Mouse (Mus musculus): Measurements from ENCODE around the gene Ccdc103. TPM values are rescaled to one million over a fixed set of nuclear protein-coding genes. Genes with fewer than 3 reads are reported as not detected.

The Ccdc103 gene
- polyA plus RNA-seq (2014; fragmentation: Nextera tagmentation; extraction: Ambion mirVana), result 2.2 and 2.8 TPM in 2 replicates

GRCm38 (mm10) chr11:102880585-102881313 lies at the start of gene Ccdc103, which contains the start of gene Eftud2:
TSS of gene Ccdc103 (plus strand) at chr11:102881204.
TSS of gene Eftud2 (minus strand) at chr11:102880985.
- no peaks in the 10 kb centered on the region for H3K9me3 ChIP-seq (ENCODE audit: control insufficient read depth, low read length)
- H3K27me3 ChIP-seq (ENCODE audit: control insufficient read depth, insufficient read depth, low read length), result 0 out of 2 replicates have a peak, but pooled peaks cover 5% of the 10 kb centered on the region
- H3K9ac ChIP-seq, result peak within 1 kb of the TSS; percentile 77
- DNase-seq (ENCODE audit: low spot score), result peak; percentile 95
- peak within 1 kb of the TSS; percentile 82 for H3K27ac ChIP-seq
- H3K4me1 ChIP-seq (replicated peaks; ENCODE audit: control insufficient read depth, insufficient read depth, low read length), result peaks cover 16% of the 10 kb centered on the region
- WGBS, result under 1% methylated on average over 62 of the region's 62 CpGs
- H3K36me3 ChIP-seq (replicated peaks; ENCODE audit: control insufficient read depth, insufficient read depth), result peaks cover 17% of the 10 kb centered on the region
- H3K4me2 ChIP-seq (replicated peaks), result peak within 1 kb of the TSS; percentile 74
- peak within 1 kb of the TSS; percentile 60 for H3K4me3 ChIP-seq (replicated peaks; ENCODE audit: low read length)
- ATAC-seq (ENCODE audit: low FRiP score), result peak; percentile 93

- H3K4me2 ChIP-seq (replicated peaks), result no peak overlapping the region
- peaks cover 16% of the 10 kb centered on the region for H3K36me3 ChIP-seq (replicated peaks; ENCODE audit: control insufficient read depth, insufficient read depth)
- no peaks in the 10 kb centered on the region for H3K27me3 ChIP-seq (ENCODE audit: control insufficient read depth, insufficient read depth, low read length)
- ATAC-seq (ENCODE audit: low FRiP score), result no peak
- H3K27ac ChIP-seq, result no peak overlapping the region
- no peak for DNase-seq (ENCODE audit: low spot score)
- no peak overlapping the region for H3K9ac ChIP-seq
- no peaks in the 10 kb centered on the region for H3K9me3 ChIP-seq (ENCODE audit: control insufficient read depth, low read length)
- no peak overlapping the region for H3K4me3 ChIP-seq (replicated peaks; ENCODE audit: low read length)
- no peaks in the 10 kb centered on the region for H3K4me1 ChIP-seq (replicated peaks; ENCODE audit: control insufficient read depth, insufficient read depth, low read length)
- 69% methylated on average over 18 of the region's 18 CpGs for WGBS
Observed at GRCm38 (mm10) chr11:102832700-102833297, 48.2 kb upstream of the Ccdc103 start.

- peaks cover 30% of the 10 kb centered on the region for H3K36me3 ChIP-seq (replicated peaks; ENCODE audit: control insufficient read depth, insufficient read depth)
- DNase-seq (ENCODE audit: low spot score) (no peak), ATAC-seq (ENCODE audit: low FRiP score) (no peak)
- WGBS, result 76% methylated on average over 10 of the region's 10 CpGs
- H3K4me1 ChIP-seq (replicated peaks; ENCODE audit: control insufficient read depth, insufficient read depth, low read length), result no peaks in the 10 kb centered on the region
- no peak overlapping the region for H3K4me2 ChIP-seq (replicated peaks)
- H3K4me3 ChIP-seq (replicated peaks; ENCODE audit: low read length), result no peak overlapping the region
- H3K27me3 ChIP-seq (ENCODE audit: control insufficient read depth, insufficient read depth, low read length), result no peaks in the 10 kb centered on the region
- no peak overlapping the region for H3K27ac ChIP-seq
- no peak overlapping the region for H3K9ac ChIP-seq
- no peaks in the 10 kb centered on the region for H3K9me3 ChIP-seq (ENCODE audit: control insufficient read depth, low read length)
Observed at GRCm38 (mm10) chr11:102834219-102834618, 46.8 kb upstream of the Ccdc103 start.

- DNase-seq (ENCODE audit: low spot score), result no peak
- Histone ChIP-seq H3K9me3 (ENCODE audit: control insufficient read depth, low read length) (no peaks in the 10 kb centered on the region), H3K36me3 (replicated peaks; ENCODE audit: control insufficient read depth, insufficient read depth) (peaks cover 44% of the 10 kb centered on the region), H3K4me2 (replicated peaks) (no peak within 1 kb of the TSS), H3K4me1 (replicated peaks; ENCODE audit: control insufficient read depth, insufficient read depth, low read length) (no peaks in the 10 kb centered on the region), H3K27me3 (ENCODE audit: control insufficient read depth, insufficient read depth, low read length) (no peaks in the 10 kb centered on the region), H3K4me3 (replicated peaks; ENCODE audit: low read length) (no peak within 1 kb of the TSS), H3K9ac (no peak within 1 kb of the TSS), H3K27ac (no peak within 1 kb of the TSS)
- no peak for ATAC-seq (ENCODE audit: low FRiP score)
- 76% methylated on average over 4 of the region's 4 CpGs for WGBS
Observed at GRCm38 (mm10) chr11:102835549-102835948, 45.5 kb upstream of the Ccdc103 start, which contains the start of gene Higd1b. TSS of gene Higd1b (plus strand) at chr11:102835849.

DNA sequence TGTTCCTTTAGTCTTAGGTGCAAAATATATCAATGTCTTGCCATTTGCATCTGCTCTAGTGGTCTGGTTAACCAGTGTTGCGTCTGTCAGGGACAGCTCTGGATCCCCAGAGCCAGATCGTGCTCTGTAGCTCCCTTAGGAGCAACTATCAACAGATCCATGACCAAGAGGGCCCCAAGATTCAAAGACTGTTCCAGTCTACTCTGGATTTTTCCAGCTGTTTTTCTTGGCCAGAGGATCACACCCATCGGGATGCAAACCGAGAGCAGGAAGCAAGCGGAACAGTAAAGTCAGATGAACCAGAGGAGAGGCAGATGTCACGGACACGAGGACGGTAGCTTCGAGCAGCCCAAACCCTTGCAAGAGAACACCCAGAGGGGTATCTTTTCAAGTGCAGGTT lies 44.9 kb upstream of the Ccdc103 start:
- Histone ChIP-seq H3K36me3 (replicated peaks; ENCODE audit: control insufficient read depth, insufficient read depth) (peaks cover 50% of the 10 kb centered on the region), H3K4me3 (replicated peaks; ENCODE audit: low read length) (no peak overlapping the region), H3K4me1 (replicated peaks; ENCODE audit: control insufficient read depth, insufficient read depth, low read length) (no peaks in the 10 kb centered on the region), H3K27me3 (ENCODE audit: control insufficient read depth, insufficient read depth, low read length) (no peaks in the 10 kb centered on the region), H3K9me3 (ENCODE audit: control insufficient read depth, low read length) (no peaks in the 10 kb centered on the region), H3K9ac (no peak overlapping the region), H3K27ac (no peak overlapping the region), H3K4me2 (replicated peaks) (no peak overlapping the region)
- no peak for ATAC-seq (ENCODE audit: low FRiP score)
- 90% methylated on average over 9 of the region's 9 CpGs for WGBS
- no peak for DNase-seq (ENCODE audit: low spot score)

- 100% methylated on average over 1 of the region's 1 CpGs for WGBS
- H3K9ac ChIP-seq, result no peak overlapping the region
Observed at GRCm38 (mm10) chr11:102837385-102837784, 43.6 kb upstream of the Ccdc103 start.

GRCm38 (mm10) chr11:102838126-102838525 lies 42.9 kb upstream of the Ccdc103 start:
- ATAC-seq (ENCODE audit: low FRiP score) (no peak), DNase-seq (ENCODE audit: low spot score) (no peak)
- Histone ChIP-seq H3K36me3 (replicated peaks; ENCODE audit: control insufficient read depth, insufficient read depth) (peaks cover 68% of the 10 kb centered on the region), H3K4me2 (replicated peaks) (no peak overlapping the region), H3K9ac (no peak overlapping the region), H3K4me3 (replicated peaks; ENCODE audit: low read length) (no peak overlapping the region), H3K4me1 (replicated peaks; ENCODE audit: control insufficient read depth, insufficient read depth, low read length) (no peaks in the 10 kb centered on the region), H3K27ac (no peak overlapping the region), H3K9me3 (ENCODE audit: control insufficient read depth, low read length) (no peaks in the 10 kb centered on the region), H3K27me3 (ENCODE audit: control insufficient read depth, insufficient read depth, low read length) (no peaks in the 10 kb centered on the region)
- WGBS, result 75% methylated on average over 2 of the region's 2 CpGs

More at GRCm38 (mm10) chr11:102837385-102837784, 43.6 kb upstream of the Ccdc103 start:
- H3K4me2 ChIP-seq (replicated peaks), result no peak overlapping the region
- peaks cover 60% of the 10 kb centered on the region for H3K36me3 ChIP-seq (replicated peaks; ENCODE audit: control insufficient read depth, insufficient read depth)
- no peak overlapping the region for H3K4me3 ChIP-seq (replicated peaks; ENCODE audit: low read length)
- no peaks in the 10 kb centered on the region for H3K4me1 ChIP-seq (replicated peaks; ENCODE audit: control insufficient read depth, insufficient read depth, low read length)
- no peak for ATAC-seq (ENCODE audit: low FRiP score)
- no peak for DNase-seq (ENCODE audit: low spot score)
- H3K27ac ChIP-seq, result no peak overlapping the region
- H3K9me3 ChIP-seq (ENCODE audit: control insufficient read depth, low read length), result no peaks in the 10 kb centered on the region
- no peaks in the 10 kb centered on the region for H3K27me3 ChIP-seq (ENCODE audit: control insufficient read depth, insufficient read depth, low read length)

GRCm38 (mm10) chr11:102838616-102839150 lies 42.3 kb upstream of the Ccdc103 start:
- H3K9ac ChIP-seq, result no peak overlapping the region
- no peak overlapping the region for H3K4me2 ChIP-seq (replicated peaks)
- no peaks in the 10 kb centered on the region for H3K27me3 ChIP-seq (ENCODE audit: control insufficient read depth, insufficient read depth, low read length)
- ATAC-seq (ENCODE audit: low FRiP score) (no peak), DNase-seq (ENCODE audit: low spot score) (no peak)
- no peak overlapping the region for H3K4me3 ChIP-seq (replicated peaks; ENCODE audit: low read length)
- H3K9me3 ChIP-seq (ENCODE audit: control insufficient read depth, low read length), result no peaks in the 10 kb centered on the region
- H3K4me1 ChIP-seq (replicated peaks; ENCODE audit: control insufficient read depth, insufficient read depth, low read length), result no peaks in the 10 kb centered on the region
- WGBS, result 91% methylated on average over 9 of the region's 9 CpGs
- peaks cover 73% of the 10 kb centered on the region for H3K36me3 ChIP-seq (replicated peaks; ENCODE audit: control insufficient read depth, insufficient read depth)
- H3K27ac ChIP-seq, result no peak overlapping the region; the same call in 1 of the 2 replicates

DNA sequence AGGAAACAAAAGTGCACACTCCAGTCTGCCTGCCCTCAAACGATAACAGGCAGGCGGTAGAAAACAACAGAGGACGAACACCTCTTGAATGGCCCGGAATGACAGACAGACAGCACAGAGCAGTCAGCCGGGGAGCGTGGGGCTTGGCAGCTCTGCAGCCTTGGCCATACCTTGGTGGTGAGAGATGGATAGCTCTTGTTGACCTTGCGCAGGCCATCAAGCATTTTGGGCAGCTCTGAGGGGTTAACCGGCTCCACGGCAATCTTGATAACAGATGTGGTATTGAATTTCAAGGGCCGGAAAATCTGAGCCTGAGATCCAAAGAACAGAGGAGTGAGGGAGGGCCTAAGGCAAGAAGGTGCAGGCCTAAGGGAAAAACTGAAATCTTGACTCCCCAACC lies 35.1 kb upstream of the Ccdc103 start:
- H3K9ac ChIP-seq, result no peak overlapping the region
- WGBS, result 91% methylated on average over 10 of the region's 10 CpGs

More for the DNA sequence above, 35.1 kb upstream of the Ccdc103 start:
- no peak for DNase-seq (ENCODE audit: low spot score)
- Histone ChIP-seq H3K4me3 (replicated peaks; ENCODE audit: low read length) (no peak overlapping the region), H3K4me1 (replicated peaks; ENCODE audit: control insufficient read depth, insufficient read depth, low read length) (no peaks in the 10 kb centered on the region), H3K9me3 (ENCODE audit: control insufficient read depth, low read length) (no peaks in the 10 kb centered on the region), H3K27ac (no peak overlapping the region), H3K36me3 (replicated peaks; ENCODE audit: control insufficient read depth, insufficient read depth) (peaks cover 98% of the 10 kb centered on the region), H3K4me2 (replicated peaks) (no peak overlapping the region), H3K27me3 (ENCODE audit: control insufficient read depth, insufficient read depth, low read length) (no peaks in the 10 kb centered on the region)
- ATAC-seq (ENCODE audit: low FRiP score), result no peak

Measured in hindbrain, embryonic 14.5 days (tissue).